In the genomic region with DNA sequence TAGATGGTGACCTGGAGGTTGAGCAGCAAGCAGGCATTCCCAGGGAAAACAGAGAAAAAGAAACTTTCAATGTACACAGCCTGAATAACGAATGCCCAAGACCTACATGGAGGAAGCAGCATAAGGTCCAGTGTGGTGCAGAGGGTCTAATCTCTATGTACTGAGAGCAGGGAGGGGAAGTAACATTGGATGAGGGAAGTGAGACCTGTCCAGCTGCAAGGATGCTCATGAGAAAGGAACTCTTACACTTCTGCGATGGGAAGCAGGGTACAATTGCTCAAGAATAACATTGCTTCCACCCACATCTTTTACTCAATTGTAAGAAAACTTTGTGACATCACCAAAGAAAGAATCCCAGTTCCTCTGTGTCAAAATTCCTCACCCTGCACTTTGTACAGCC, we compare ENCODE assay signal across 18 mouse cellular contexts.
A peak's percentile ranks its signal among the peaks of the same experiment; 100 is the strongest.
DNase-seq lines count a peak whose midpoint lies in the region; ATAC-seq and TF ChIP-seq lines count a peak whose summit lies in the region.
"Had no signal": no experiment of that assay in that cellular context is flagged by ENCODE, and none has a peak within 500 bp of the region (broad histone marks: within the 10 kb centered on the region; RNA-seq: fewer than 3 reads in every experiment).

No protein-coding gene starts in this region.

- no peak overlapping the region for H3K9ac ChIP-seq in liver, adult 2 months (ENCODE audit: low read depth, low read length)
- no peak overlapping the region for H3K9ac ChIP-seq in liver, embryonic 11.5 days (ENCODE audit: low read depth, low read length)
- H3K9ac ChIP-seq: embryonic facial prominence, embryonic 12.5 days; forebrain, embryonic 15.5 days; heart, embryonic 12.5 days; hindbrain, embryonic 14.5 days had no signal

- H3K4me1 ChIP-seq in liver, adult 2 months (ENCODE audit: control insufficient read depth, insufficient read depth, low read length): no peaks in the 10 kb centered on the region
- no peaks in the 10 kb centered on the region for H3K4me1 ChIP-seq in liver, embryonic 11.5 days (replicated peaks; ENCODE audit: control insufficient read depth, insufficient read depth, low read length)
- H3K4me1 ChIP-seq in cerebellum, adult 2 months (ENCODE audit: control insufficient read depth, insufficient read depth, low read length): no peaks in the 10 kb centered on the region
- H3K4me1 ChIP-seq: embryonic facial prominence, embryonic 12.5 days; forebrain, embryonic 15.5 days; heart, embryonic 12.5 days; hindbrain, embryonic 10.5 days had no signal

- H3K9me3 ChIP-seq in liver, embryonic 11.5 days (ENCODE audit: control insufficient read depth, low read length): no peaks in the 10 kb centered on the region
- H3K9me3 ChIP-seq: embryonic facial prominence, embryonic 12.5 days; forebrain, embryonic 15.5 days; heart, embryonic 12.5 days; hindbrain, embryonic 10.5 days had no signal

- no peak overlapping the region for H3K27ac ChIP-seq in liver, adult 2 months (replicated peaks; ENCODE audit: insufficient read depth, low read depth, low read length)
- H3K27ac ChIP-seq in liver, embryonic 11.5 days (ENCODE audit: low read depth, low read length): no peak overlapping the region
- no peak overlapping the region for H3K27ac ChIP-seq in cerebellum, adult 2 months (ENCODE audit: insufficient read depth, low read length)
- H3K27ac ChIP-seq: embryonic facial prominence, embryonic 12.5 days; forebrain, embryonic 15.5 days; hindbrain, embryonic 10.5 days; hindbrain, embryonic 14.5 days had no signal

- H3K4me2 ChIP-seq in liver, embryonic 11.5 days: no peak overlapping the region
- H3K4me2 ChIP-seq: embryonic facial prominence, embryonic 12.5 days; forebrain, embryonic 15.5 days; heart, embryonic 12.5 days; hindbrain, embryonic 14.5 days had no signal

- no peak for ATAC-seq in liver, embryonic 11.5 days (replicated peaks; ENCODE audit: low FRiP score)
- peak; percentile 90 for ATAC-seq in common myeloid progenitor, adult 5-6 weeks (replicated peaks; ENCODE audit: low read depth, poor library complexity, severe bottlenecking)
- ATAC-seq in megakaryocyte, adult 5-6 weeks (ENCODE audit: poor library complexity, severe bottlenecking): peak; percentile 99
- ATAC-seq in neutrophil, adult 5-6 weeks (ENCODE audit: extremely low read depth, insufficient number of reproducible peaks, low FRiP score, poor library complexity, severe bottlenecking): 0 out of 2 replicates have a peak, but pooled peaks have one; percentile 3
- ATAC-seq: activated CD4-positive, CD25-positive, alpha-beta regulatory T cell, adult 4 months; forebrain, embryonic 15.5 days; Patski had no signal

- no peaks in the 10 kb centered on the region for H3K36me3 ChIP-seq in liver, adult 2 months (ENCODE audit: control insufficient read depth, insufficient read depth, low read length)
- H3K36me3 ChIP-seq in liver, embryonic 11.5 days (ENCODE audit: control insufficient read depth, insufficient read depth, low read length): no peaks in the 10 kb centered on the region
- H3K36me3 ChIP-seq: embryonic facial prominence, embryonic 12.5 days; forebrain, embryonic 15.5 days; heart, embryonic 12.5 days; hindbrain, embryonic 10.5 days had no signal

- H3K79me2 ChIP-seq in liver, adult 2 months (ENCODE audit: control insufficient read depth, insufficient read depth, low read length): no peaks in the 10 kb centered on the region

- H3K27me3 ChIP-seq in liver, adult 2 months (ENCODE audit: control insufficient read depth, insufficient read depth, low read length): no peaks in the 10 kb centered on the region
- H3K27me3 ChIP-seq in liver, embryonic 11.5 days (replicated peaks; ENCODE audit: control insufficient read depth, insufficient read depth, low read length): no peaks in the 10 kb centered on the region
- H3K27me3 ChIP-seq in cerebellum, adult 2 months (ENCODE audit: control insufficient read depth, insufficient read depth, low read length): no peaks in the 10 kb centered on the region
- H3K27me3 ChIP-seq: CH12.LX; embryonic facial prominence, embryonic 12.5 days; forebrain, embryonic 15.5 days; heart, embryonic 12.5 days; Patski had no signal

- H3K4me3 ChIP-seq in liver, adult 2 months (ENCODE audit: insufficient read depth, low read depth, low read length): no peak overlapping the region
- H3K4me3 ChIP-seq in liver, embryonic 11.5 days (ENCODE audit: low read depth, low read length): no peak overlapping the region
- H3K4me3 ChIP-seq in cerebellum, adult 2 months (replicated peaks; ENCODE audit: insufficient read depth, low read depth, low read length): no peak overlapping the region
- H3K4me3 ChIP-seq: embryonic facial prominence, embryonic 12.5 days; forebrain, embryonic 15.5 days; heart, embryonic 12.5 days; hindbrain, embryonic 10.5 days had no signal

- no peak for TF ChIP-seq CTCF in liver, adult 2 months (IDR thresholded peaks at IDR 0.05; ENCODE audit: low read depth, low read length)
- TF ChIP-seq CTCF in cerebellum, adult 2 months (IDR thresholded peaks at IDR 0.05; ENCODE audit: borderline replicate concordance, insufficient read depth, low read depth, low read length): no peak

- no peak for TF ChIP-seq POLR2A in liver, adult 2 months (IDR thresholded peaks at IDR 0.05; ENCODE audit: extremely low read depth, insufficient read depth, low read length)
- TF ChIP-seq POLR2A in cerebellum, adult 2 months (IDR thresholded peaks at IDR 0.05; ENCODE audit: borderline replicate concordance, insufficient read depth, low read length): no peak

- WGBS in liver, adult 2 months: 70% methylated on average over 2 of the region's 2 CpGs
- WGBS in liver, embryonic 11.5 days: 64% methylated on average over 2 of the region's 2 CpGs
- 92% methylated on average over 2 of the region's 2 CpGs for WGBS in cerebellum, adult 2 months

- peak; percentile 4 for DNase-seq in liver, adult 2 months (ENCODE audit: extremely low read depth, low read depth, low spot score)
- DNase-seq in liver, embryonic 11.5 days (ENCODE audit: low spot score): no peak
- DNase-seq in cerebellum, adult 2 months: no peak
- DNase-seq: adrenal gland, postnatal 25 days; cerebellum, adult 8-10 months; cerebellum, postnatal 14 days; gastrocnemius, postnatal 36 days had no signal
